Mouse (Mus musculus) kidney, adult 2 months (tissue): Measurements from ENCODE around the gene Slc41a3.

Experiments used
- CTCF ChIP-seq: fragments of 200-500 bp; conservative IDR thresholded peaks from 2 replicates; pipeline ENCODE4 v1.5.1; 2011; ENCODE audit warnings: low read depth, mild to moderate bottlenecking, control low read depth, low read length, moderate library complexity, mixed read lengths; ENCODE audit not compliant: insufficient read depth, insufficient read length
- POLR2A ChIP-seq: fragments of 200-500 bp; IDR thresholded peaks from one replicate; pipeline ENCODE4 v1.6.1; 2011; ENCODE audit warnings: low read depth, low read length, control low read depth

DNA sequence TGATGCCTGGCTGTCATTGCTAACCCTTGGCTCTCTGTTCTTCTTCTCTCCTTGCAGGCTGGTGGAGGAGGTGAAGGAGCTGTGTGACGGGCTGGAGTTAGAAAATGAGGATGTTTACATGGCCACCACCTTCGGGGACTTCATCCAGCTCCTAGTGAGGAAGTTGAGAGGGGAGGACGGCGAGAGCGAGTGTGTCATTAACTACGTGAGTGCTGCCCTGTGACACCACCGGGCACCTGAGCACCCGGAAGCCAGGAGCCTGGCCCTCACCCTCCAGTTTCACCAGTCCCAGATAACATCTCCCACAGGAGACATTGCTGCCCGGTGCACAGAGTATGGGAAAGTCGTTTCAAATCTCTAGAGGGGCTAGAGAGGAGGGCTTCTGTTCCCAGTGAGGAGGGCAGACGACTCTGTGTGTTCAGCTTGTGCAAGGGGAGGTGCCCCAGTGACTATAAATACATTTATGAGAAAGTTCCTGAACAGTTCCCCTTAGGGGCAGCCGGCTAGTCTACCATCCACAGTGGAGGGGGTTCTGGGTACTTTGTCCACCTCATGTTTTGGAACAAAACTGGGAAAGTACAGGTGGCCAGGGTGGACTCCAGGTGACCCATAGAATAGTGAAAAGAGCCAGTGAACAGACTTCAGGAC is 34.7 kb upstream of the Slc41a3 start:
- TF ChIP-seq CTCF (no peak), POLR2A (no peak)
